Mouse (Mus musculus) cerebellum, adult 2 months (tissue): Measurements from ENCODE around the gene Pid1. TPM values are rescaled to one million over a fixed set of nuclear protein-coding genes. Genes with fewer than 3 reads are reported as not detected.

Source experiments
- DNase-seq, 2 experiments: peaks; one replicate each; pipeline ENCODE4 v3.0.0; 2021
- H3K27ac ChIP-seq: fragments of 200-500 bp; 2 replicates; pipeline ENCODE4 v1.5.1; 2012; ENCODE audit warnings: low read length, control low read depth, inconsistent platforms; ENCODE audit not compliant: insufficient read depth
- H3K27me3 ChIP-seq: fragments of 200-500 bp; 2 replicates; pipeline ENCODE4 v1.6.1; 2012; ENCODE audit warnings: inconsistent platforms, mild to moderate bottlenecking, low read length, moderate library complexity; ENCODE audit not compliant: control insufficient read depth, insufficient read depth
- H3K4me1 ChIP-seq: fragments of 200-500 bp; 2 replicates; pipeline ENCODE4 v1.6.1; 2011; ENCODE audit warnings: low read length; ENCODE audit not compliant: control insufficient read depth, insufficient read depth
- H3K4me3 ChIP-seq: fragments of 200-500 bp; replicated peaks from 2 replicates; pipeline ENCODE3; 2011; ENCODE audit warnings: mild to moderate bottlenecking, low read depth, low read length, control low read depth; ENCODE audit not compliant: insufficient read depth
- CTCF ChIP-seq: fragments of 200-500 bp; IDR thresholded peaks from 2 replicates; pipeline ENCODE4 v1.5.1; 2011; ENCODE audit warnings: low read depth, mild to moderate bottlenecking, control low read depth, low read length, moderate library complexity, borderline replicate concordance; ENCODE audit not compliant: insufficient read depth
- POLR2A ChIP-seq: fragments of 200-500 bp; IDR thresholded peaks from 2 replicates; pipeline ENCODE4 v1.6.1; 2011; ENCODE audit warnings: low read length, control low read depth, borderline replicate concordance; ENCODE audit not compliant: insufficient read depth
- WGBS: fragments of 180-500 bp; shearing (Covaris S2); methylation state at CpG from one replicate; pipeline ENCODE4 v1.1.7; 2018; 5-methylcytosine and 5-hydroxymethylcytosine counted together
- polyA plus RNA-seq: library from polyadenylated mRNA; depleted of rRNA; stranded (reverse); fragments of >200 nt; gene quantifications from 2 replicates; pipeline ENCODE4 v1.2.3, GENCODE M21; 2012

The Pid1 gene
- polyA plus RNA-seq, 1 experiment, result 26.1 TPM

DNA sequence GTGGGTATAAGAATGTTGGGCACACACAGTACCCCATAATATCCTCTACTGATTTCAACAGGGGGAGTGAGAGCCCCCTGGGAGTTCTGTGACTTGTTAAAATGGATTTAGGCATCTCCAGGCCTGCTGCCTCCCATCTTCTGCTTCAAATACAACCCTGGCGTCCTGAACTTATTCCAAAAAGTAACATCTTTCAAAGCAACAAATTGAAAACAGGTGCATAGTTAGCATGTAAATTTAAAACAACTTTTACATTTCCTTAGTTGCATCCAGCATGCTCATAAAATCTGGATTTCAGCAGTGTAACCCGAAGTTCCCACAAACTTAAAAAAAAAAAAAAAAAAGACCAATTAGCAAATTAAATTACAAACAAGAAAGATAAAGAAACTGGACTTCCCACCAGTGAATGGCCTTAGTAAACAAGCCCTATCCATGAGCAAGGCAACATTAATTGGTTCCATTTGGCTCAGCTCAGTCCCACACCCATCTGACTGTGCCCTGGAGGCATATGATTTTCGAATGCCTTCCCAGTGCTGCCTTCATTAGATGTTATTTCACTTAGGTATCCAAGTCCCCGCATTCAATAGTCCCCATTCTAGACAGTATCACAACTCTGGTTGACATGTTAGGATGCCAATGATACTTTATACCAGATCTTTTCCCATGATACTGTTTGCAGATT is 177.1 kb downstream of the Pid1 start:
- 86% methylated on average over 4 of the region's 4 CpGs for WGBS
- Histone ChIP-seq H3K4me1 (no peaks in the 10 kb centered on the region), H3K27ac (no peak overlapping the region), H3K4me3 (no peak overlapping the region), H3K27me3 (no peaks in the 10 kb centered on the region)
- TF ChIP-seq POLR2A (no peak), CTCF (no peak)
- DNase-seq, result no peak

DNA sequence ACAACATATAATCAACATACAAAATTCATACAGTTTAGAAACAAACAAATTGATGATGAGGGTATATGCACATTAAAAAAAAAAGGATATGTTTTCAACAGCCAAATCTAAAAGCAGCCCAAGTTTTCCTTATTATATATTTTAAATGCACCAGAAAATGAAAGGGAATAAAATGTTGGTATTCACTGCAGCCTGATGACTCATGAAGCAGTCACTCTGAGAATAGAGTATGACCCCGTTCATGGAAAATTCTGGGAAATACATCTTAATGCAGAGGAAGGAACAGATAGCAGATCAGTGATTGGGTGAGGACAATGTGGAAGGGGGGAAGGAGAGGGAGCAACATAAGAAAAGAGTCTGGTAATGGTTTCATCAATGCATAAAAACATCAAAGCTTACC is 186.3 kb downstream of the Pid1 start:
- 86% methylated on average over 1 of the region's 1 CpGs for WGBS
- DNase-seq, result no peak
- H3K4me3 ChIP-seq, result no peak overlapping the region
- no peak for TF ChIP-seq CTCF
- TF ChIP-seq POLR2A, result no peak
- H3K27ac ChIP-seq, result no peak overlapping the region
- no peaks in the 10 kb centered on the region for H3K27me3 ChIP-seq
- H3K4me1 ChIP-seq, result no peaks in the 10 kb centered on the region; the same call in 1 of the 2 replicates

DNA sequence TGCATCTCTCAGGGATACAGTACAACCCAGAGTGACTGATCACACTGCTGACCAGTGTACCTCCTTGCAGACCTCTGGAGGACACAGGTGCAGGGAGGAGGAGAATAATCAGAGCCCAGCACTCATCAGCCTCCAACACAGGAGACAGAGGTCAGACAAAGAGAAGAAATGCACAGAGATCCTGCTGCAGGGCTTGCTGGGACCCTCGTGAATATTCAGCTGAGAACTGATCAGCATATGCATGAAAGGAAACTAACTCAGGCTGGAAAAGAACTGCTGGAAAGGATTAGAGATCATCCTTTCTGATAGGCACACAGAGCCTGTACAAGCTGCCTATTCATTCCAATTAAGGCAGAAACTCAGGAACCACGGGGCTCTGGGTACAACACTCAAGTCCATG is 186.9 kb downstream of the Pid1 start:
- DNase-seq, result no peak
- WGBS, result 12% methylated on average over 2 of the region's 2 CpGs
- TF ChIP-seq POLR2A (no peak), CTCF (no peak)

DNA sequence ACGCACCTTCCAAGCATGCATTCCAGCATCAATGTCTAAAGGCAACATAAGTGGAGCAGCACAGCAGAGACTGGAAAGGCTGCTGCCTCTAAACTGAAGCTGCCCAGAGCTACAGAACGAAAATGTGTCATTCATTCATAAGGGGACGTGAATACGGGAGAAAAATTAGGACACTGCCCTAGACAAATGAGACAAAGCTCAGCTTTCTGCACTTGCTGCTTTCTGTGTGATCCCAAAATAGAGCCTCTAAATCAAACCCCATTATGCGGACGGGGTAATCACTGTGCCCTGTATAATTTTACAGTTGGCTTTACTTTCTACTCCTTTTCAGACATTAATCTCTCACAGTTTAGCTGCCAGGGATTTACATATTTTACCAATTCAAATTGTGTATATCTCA is 191.0 kb downstream of the Pid1 start:
- H3K27ac ChIP-seq, result no peak overlapping the region
- H3K27me3 ChIP-seq, result no peaks in the 10 kb centered on the region
- DNase-seq, result peak in 1 of 2 experiments; percentile 5
- 81% methylated on average over 6 of the region's 6 CpGs for WGBS
- TF ChIP-seq CTCF (no peak), POLR2A (no peak)
- no peaks in the 10 kb centered on the region; the same call in 1 of the 2 replicates for H3K4me1 ChIP-seq
- no peak overlapping the region for H3K4me3 ChIP-seq

More for the DNA sequence above, 186.9 kb downstream of the Pid1 start:
- no peak overlapping the region for H3K27ac ChIP-seq
- no peaks in the 10 kb centered on the region for H3K27me3 ChIP-seq
- H3K4me1 ChIP-seq, result no peaks in the 10 kb centered on the region; the same call in 1 of the 2 replicates
- no peak overlapping the region for H3K4me3 ChIP-seq

DNA sequence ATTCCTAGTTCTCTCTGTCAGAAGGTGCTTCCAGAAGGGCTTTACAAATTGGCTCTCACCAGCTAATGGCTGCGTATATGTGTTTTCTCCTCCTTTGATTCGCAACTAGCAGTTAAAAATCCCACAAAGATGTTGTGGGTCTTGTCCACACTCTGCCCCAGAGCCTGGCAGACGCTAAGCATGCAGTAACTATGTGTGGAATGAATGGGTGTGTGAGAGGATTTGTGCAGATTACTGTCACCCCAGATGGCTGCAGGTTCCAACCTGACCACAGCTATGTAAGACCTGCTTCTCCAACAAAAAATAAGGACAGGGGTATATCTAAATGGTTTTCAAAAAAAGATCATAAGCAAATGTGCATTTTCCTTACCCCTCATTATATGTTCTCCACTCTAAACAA is 206.2 kb downstream of the Pid1 start:
- no peaks in the 10 kb centered on the region for H3K4me1 ChIP-seq
- whole genome bisulfite sequencing, result 88% methylated on average over 3 of the region's 3 CpGs
- no peak overlapping the region for H3K4me3 ChIP-seq
- TF ChIP-seq POLR2A (no peak), CTCF (no peak)
- no peak overlapping the region for H3K27ac ChIP-seq
- H3K27me3 ChIP-seq, result no peaks in the 10 kb centered on the region
- DNase-seq, result no peak

DNA sequence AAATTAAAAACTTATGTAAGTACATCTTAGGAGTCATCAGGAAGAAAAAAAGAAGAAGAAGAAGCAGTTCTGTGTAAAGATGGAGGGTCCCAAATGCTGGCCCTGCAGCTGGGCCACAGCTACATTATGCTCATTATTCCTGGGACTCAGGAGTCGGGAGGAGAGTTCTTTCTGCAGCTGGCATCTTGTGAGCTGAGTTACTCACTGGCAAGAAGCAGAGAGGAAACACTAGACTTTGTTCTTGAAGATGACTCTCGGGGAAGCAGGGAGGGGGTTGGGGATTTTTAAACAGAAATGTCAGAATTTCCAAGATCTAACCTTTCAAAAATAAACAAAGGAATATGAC is 208.4 kb downstream of the Pid1 start:
- Histone ChIP-seq H3K27me3 (no peaks in the 10 kb centered on the region), H3K27ac (no peak overlapping the region), H3K4me1 (no peaks in the 10 kb centered on the region), H3K4me3 (no peak overlapping the region)
- WGBS, result 39% methylated on average over 2 of the region's 2 CpGs
- DNase-seq, result no peak
- TF ChIP-seq POLR2A (no peak), CTCF (no peak)

DNA sequence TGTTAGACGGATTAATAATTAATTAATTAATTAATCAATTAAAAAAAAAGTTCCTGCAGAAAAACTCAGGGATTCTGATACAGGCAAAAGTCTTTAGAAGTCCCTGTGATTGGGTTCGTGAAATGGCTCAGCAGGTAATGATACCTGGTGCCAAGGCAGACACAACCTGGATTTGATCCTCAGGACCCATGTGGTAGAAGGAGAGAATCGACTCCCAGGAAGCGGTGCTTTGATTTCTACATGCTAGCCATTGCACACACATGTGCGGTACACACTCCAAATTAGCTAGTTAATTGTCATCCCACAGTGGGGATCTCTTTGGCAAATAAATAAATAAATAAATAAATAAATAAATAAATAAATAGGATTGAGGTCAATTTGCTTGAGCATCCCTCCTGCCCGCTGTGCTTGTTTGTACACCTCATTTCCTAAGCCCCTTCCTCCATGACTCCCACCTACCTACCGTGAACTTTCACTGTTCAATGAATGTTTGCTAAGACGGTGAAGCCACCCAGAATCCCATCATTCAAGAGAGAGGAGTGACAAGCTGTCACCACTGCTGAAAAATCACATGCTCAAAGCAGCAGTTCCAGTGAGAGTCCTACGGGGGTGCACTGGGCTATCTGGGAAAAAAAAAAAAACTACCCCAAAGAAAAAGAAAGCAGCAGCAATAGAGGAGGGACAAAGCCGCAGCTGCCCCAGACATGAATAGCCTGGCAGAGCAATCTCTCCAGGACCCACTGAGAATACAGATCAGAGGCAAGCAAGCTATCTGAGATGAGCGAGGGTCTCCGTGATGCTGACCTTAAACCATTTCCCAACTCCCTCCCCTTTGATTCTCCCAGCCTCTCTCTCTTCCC is 209.0 kb downstream of the Pid1 start:
- Histone ChIP-seq H3K4me1 (no peaks in the 10 kb centered on the region), H3K4me3 (no peak overlapping the region), H3K27ac (no peak overlapping the region), H3K27me3 (no peaks in the 10 kb centered on the region)
- TF ChIP-seq CTCF (no peak), POLR2A (no peak)
- DNase-seq, result no peak
- WGBS, result 63% methylated on average over 12 of the region's 12 CpGs

DNA sequence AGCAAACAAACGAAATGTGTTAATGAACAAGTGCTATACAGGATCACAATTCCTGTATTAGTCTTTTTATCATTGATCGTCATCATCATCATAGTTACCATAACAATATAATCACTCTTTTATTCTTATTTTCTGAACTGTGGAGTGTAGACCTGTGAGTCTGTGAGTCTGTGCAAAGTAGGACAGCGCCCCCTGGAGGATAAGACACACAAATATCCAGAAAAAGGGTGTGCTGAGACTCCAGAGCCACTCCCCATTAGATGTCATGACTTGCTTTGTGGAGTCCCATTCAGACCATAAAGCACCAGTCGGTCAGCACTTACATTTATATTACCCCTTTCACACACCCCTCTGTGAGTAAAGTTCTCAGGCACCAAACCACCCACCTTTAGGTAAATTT is 210.0 kb downstream of the Pid1 start:
- Histone ChIP-seq H3K27me3 (no peaks in the 10 kb centered on the region), H3K27ac (no peak overlapping the region), H3K4me3 (no peak overlapping the region), H3K4me1 (no peaks in the 10 kb centered on the region)
- TF ChIP-seq CTCF, result 0 out of 2 replicates have a peak, but pooled peaks have one; percentile 23
- TF ChIP-seq POLR2A, result no peak
- 62% methylated on average over 4 of the region's 4 CpGs for WGBS
- no peak for DNase-seq
